Mouse (Mus musculus) megakaryocyte, embryonic 14.5 days (primary cell): Measurements from ENCODE around the gene Ugp2.

Experiments used
- FLI1 ChIP-seq: IDR thresholded peaks from 2 replicates; pipeline ENCODE4 v1.6.1; 2012; ENCODE audit warnings: low read length, inconsistent platforms, mixed read lengths
- GATA1 ChIP-seq: IDR thresholded peaks from 3 replicates; pipeline ENCODE4 v1.6.1; 2012; ENCODE audit warnings: mixed read lengths, low read length, inconsistent platforms, borderline replicate concordance

DNA sequence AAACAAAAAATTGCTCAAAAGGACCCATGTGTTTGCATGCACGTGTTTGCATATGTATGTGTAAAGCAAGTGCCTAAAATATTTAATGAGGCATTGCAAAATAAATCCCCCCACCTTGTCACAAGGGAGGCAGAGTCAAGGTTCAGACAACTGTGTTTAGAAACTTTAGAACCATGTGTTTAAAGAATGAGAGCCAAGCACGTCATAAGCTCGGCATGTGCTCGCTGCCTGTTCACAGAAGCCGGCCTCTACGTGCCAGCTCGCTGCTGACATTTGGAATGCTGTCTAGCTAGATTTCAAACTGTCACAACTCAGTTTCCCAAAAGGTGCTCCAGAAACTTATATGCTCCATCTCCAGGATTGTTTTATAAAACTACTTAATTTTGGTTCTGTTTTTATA, 27.5 kb upstream of the Ugp2 start:
- TF ChIP-seq FLI1 (no peak), GATA1 (no peak)
